ENCODE assay signal across 9 mouse cellular contexts in genomic region chr8:85023846-85024245, GRCm38 (mm10). TPM values are rescaled to one million over a fixed set of nuclear protein-coding genes. Genes with fewer than 3 reads are reported as not detected.
DNase-seq lines count a peak whose midpoint lies in the region; ATAC-seq lines count a peak whose summit lies in the region.
"Had no signal": no experiment of that assay in that cellular context is flagged by ENCODE, and none has a peak within 500 bp of the region (broad histone marks: within the 10 kb centered on the region; RNA-seq: fewer than 3 reads in every experiment).

No protein-coding gene starts in this region.

- DNase-seq in kidney, postnatal 10 days, result no peak
- no peak for DNase-seq in intestine, embryonic 14.5 days (ENCODE audit: low spot score)
- no peak for DNase-seq in frontal cortex, postnatal 10 days (ENCODE audit: low spot score in 2 of 2)
- DNase-seq in left cerebral cortex, postnatal 4 days, result no peak
- no peak for DNase-seq in thymus, postnatal 14 days
- DNase-seq: kidney, postnatal 4 days had no signal

- ATAC-seq in kidney, embryonic 15.5 days (replicated peaks; ENCODE audit: low FRiP score), result no peak
- ATAC-seq in embryonic facial prominence, embryonic 12.5 days (ENCODE audit: insufficient number of reproducible peaks, insufficient read depth, low FRiP score, low TSS enrichment), result no peak
- ATAC-seq in intestine, embryonic 14.5 days (replicated peaks; ENCODE audit: low FRiP score, low TSS enrichment, low read depth), result no peak
- ATAC-seq in midbrain, embryonic 16.5 days, result no peak

- intact Hi-C loops in left cerebral cortex, postnatal 4 days (cut with DNase I), result no loop called here

- H3K9me3 ChIP-seq in kidney, embryonic 15.5 days (replicated peaks), result no peaks in the 10 kb centered on the region
- no peaks in the 10 kb centered on the region for H3K9me3 ChIP-seq in embryonic facial prominence, embryonic 12.5 days
- no peaks in the 10 kb centered on the region for H3K9me3 ChIP-seq in intestine, embryonic 14.5 days (ENCODE audit: control insufficient read depth, low read length)
- H3K9me3 ChIP-seq in midbrain, embryonic 16.5 days (replicated peaks; ENCODE audit: control insufficient read depth, low read length, poor library complexity, severe bottlenecking), result no peaks in the 10 kb centered on the region

- WGBS in kidney, embryonic 15.5 days, result 89% methylated on average over 3 of the region's 3 CpGs
- 93% methylated on average over 3 of the region's 3 CpGs for WGBS in embryonic facial prominence, embryonic 12.5 days
- 92% methylated on average over 3 of the region's 3 CpGs for WGBS in intestine, embryonic 14.5 days
- WGBS in midbrain, embryonic 16.5 days, result 98% methylated on average over 3 of the region's 3 CpGs

- no peaks in the 10 kb centered on the region for H3K27me3 ChIP-seq in kidney, embryonic 15.5 days
- no peaks in the 10 kb centered on the region for H3K27me3 ChIP-seq in embryonic facial prominence, embryonic 12.5 days
- no peaks in the 10 kb centered on the region for H3K27me3 ChIP-seq in intestine, embryonic 14.5 days (replicated peaks; ENCODE audit: control insufficient read depth, insufficient read depth, low read length)
- no peaks in the 10 kb centered on the region for H3K27me3 ChIP-seq in midbrain, embryonic 16.5 days (ENCODE audit: control insufficient read depth, insufficient read depth, low read depth, low read length)

- H3K27ac ChIP-seq in kidney, embryonic 15.5 days, result no peak overlapping the region
- H3K27ac ChIP-seq in embryonic facial prominence, embryonic 12.5 days, result no peak overlapping the region
- no peak overlapping the region for H3K27ac ChIP-seq in intestine, embryonic 14.5 days (ENCODE audit: low read depth)
- no peak overlapping the region for H3K27ac ChIP-seq in midbrain, embryonic 16.5 days (ENCODE audit: low read length)

- H3K36me3 ChIP-seq in kidney, embryonic 15.5 days, result peaks cover 52% of the 10 kb centered on the region
- peaks cover 51% of the 10 kb centered on the region for H3K36me3 ChIP-seq in embryonic facial prominence, embryonic 12.5 days
- peaks cover 42% of the 10 kb centered on the region for H3K36me3 ChIP-seq in intestine, embryonic 14.5 days (ENCODE audit: control insufficient read depth, insufficient read depth, low read length)
- H3K36me3 ChIP-seq in midbrain, embryonic 16.5 days (ENCODE audit: control insufficient read depth, insufficient read depth, low read length), result peaks cover 5% of the 10 kb centered on the region; the same call in 1 of the 2 replicates

- H3K9ac ChIP-seq in kidney, embryonic 15.5 days, result no peak overlapping the region
- no peak overlapping the region for H3K9ac ChIP-seq in embryonic facial prominence, embryonic 12.5 days
- H3K9ac ChIP-seq in intestine, embryonic 14.5 days (ENCODE audit: low read length), result no peak overlapping the region
- no peak overlapping the region for H3K9ac ChIP-seq in midbrain, embryonic 16.5 days (ENCODE audit: low read depth, low read length)

- H3K4me1 ChIP-seq in kidney, embryonic 15.5 days, result peaks cover 34% of the 10 kb centered on the region
- peaks cover 30% of the 10 kb centered on the region for H3K4me1 ChIP-seq in embryonic facial prominence, embryonic 12.5 days
- H3K4me1 ChIP-seq in intestine, embryonic 14.5 days (replicated peaks; ENCODE audit: control insufficient read depth, insufficient read depth, low read length), result peaks cover 24% of the 10 kb centered on the region
- H3K4me1 ChIP-seq in midbrain, embryonic 16.5 days (ENCODE audit: control insufficient read depth, insufficient read depth, low read length), result peaks cover 29% of the 10 kb centered on the region

- H3K4me2 ChIP-seq in kidney, embryonic 15.5 days, result peak overlapping the region; percentile 85
- peak overlapping the region; percentile 97; the same call in 1 of the 2 replicates for H3K4me2 ChIP-seq in embryonic facial prominence, embryonic 12.5 days (replicated peaks)
- peak overlapping the region; percentile 66 for H3K4me2 ChIP-seq in intestine, embryonic 14.5 days (ENCODE audit: low read length)
- H3K4me2 ChIP-seq in midbrain, embryonic 16.5 days (ENCODE audit: low read length), result peak overlapping the region; percentile 60

- peak overlapping the region; percentile 99; the same call in 1 of the 2 replicates for H3K4me3 ChIP-seq in kidney, embryonic 15.5 days (replicated peaks)
- H3K4me3 ChIP-seq in embryonic facial prominence, embryonic 12.5 days, result peak overlapping the region; percentile 96; the same call in 1 of the 2 replicates
- 0 out of 2 replicates have a peak overlapping the region, but pooled peaks have one; percentile 93 for H3K4me3 ChIP-seq in intestine, embryonic 14.5 days (ENCODE audit: low read depth, low read length)
- no peak overlapping the region for H3K4me3 ChIP-seq in midbrain, embryonic 16.5 days (ENCODE audit: low read depth, low read length)

RNA-seq across cellular contexts. Expression of gene Asna1, which starts 1.2 kb away (rescaled TPM):
- polyA plus RNA-seq in kidney, embryonic 15.5 days (2015; fragmentation: Nextera tagmentation; extraction: Ambion mirVana), result 133 and 143 TPM in 2 replicates
- polyA plus RNA-seq in embryonic facial prominence, embryonic 12.5 days (2016; fragmentation: Nextera tagmentation; extraction: Ambion mirVana), result 125 and 132 TPM in 2 replicates
- 95.9 and 105 TPM in 2 replicates for polyA plus RNA-seq in intestine, embryonic 14.5 days (2014; fragmentation: Nextera tagmentation; extraction: Ambion mirVana)
- polyA plus RNA-seq in midbrain, embryonic 16.5 days (2015; fragmentation: Nextera tagmentation; extraction: Ambion mirVana), result 148 and 149 TPM in 2 replicates
- 100 to 1,000 TPM; 106 to 107 TPM for total RNA-seq in left cerebral cortex, postnatal 4 days (2021)

RNA-seq across cellular contexts. Expression of gene Trir, which starts 2.8 kb away (rescaled TPM):
- 119 and 120 TPM in 2 replicates for polyA plus RNA-seq in kidney, embryonic 15.5 days (2015; fragmentation: Nextera tagmentation; extraction: Ambion mirVana)
- polyA plus RNA-seq in embryonic facial prominence, embryonic 12.5 days (2016; fragmentation: Nextera tagmentation; extraction: Ambion mirVana), result 160 and 176 TPM in 2 replicates
- 115 and 143 TPM in 2 replicates for polyA plus RNA-seq in intestine, embryonic 14.5 days (2014; fragmentation: Nextera tagmentation; extraction: Ambion mirVana)
- 114 and 120 TPM in 2 replicates for polyA plus RNA-seq in midbrain, embryonic 16.5 days (2015; fragmentation: Nextera tagmentation; extraction: Ambion mirVana)
- 100 to 1,000 TPM; 158 to 163 TPM for total RNA-seq in left cerebral cortex, postnatal 4 days (2021)

RNA-seq across cellular contexts. Expression of gene Best2, which starts 9.5 kb away (rescaled TPM):
- polyA plus RNA-seq in kidney, embryonic 15.5 days (2015; fragmentation: Nextera tagmentation; extraction: Ambion mirVana), result 0.10 TPM in 1 of 2 replicates, not detected in the other
- 0.08 TPM in 1 of 2 replicates, not detected in the other for polyA plus RNA-seq in embryonic facial prominence, embryonic 12.5 days (2016; fragmentation: Nextera tagmentation; extraction: Ambion mirVana)
- polyA plus RNA-seq in intestine, embryonic 14.5 days (2014; fragmentation: Nextera tagmentation; extraction: Ambion mirVana), result not detected in 2 replicates
- polyA plus RNA-seq in midbrain, embryonic 16.5 days (2015; fragmentation: Nextera tagmentation; extraction: Ambion mirVana), result not detected in 2 replicates
- total RNA-seq in left cerebral cortex, postnatal 4 days (2021), result not detected

RNA-seq across cellular contexts. Expression of gene Tnpo2, which starts 12.9 kb away (rescaled TPM):
- polyA plus RNA-seq in kidney, embryonic 15.5 days (2015; fragmentation: Nextera tagmentation; extraction: Ambion mirVana), result 25.8 and 30.0 TPM in 2 replicates
- 31.7 and 33.3 TPM in 2 replicates for polyA plus RNA-seq in embryonic facial prominence, embryonic 12.5 days (2016; fragmentation: Nextera tagmentation; extraction: Ambion mirVana)
- 15.5 and 15.7 TPM in 2 replicates for polyA plus RNA-seq in intestine, embryonic 14.5 days (2014; fragmentation: Nextera tagmentation; extraction: Ambion mirVana)
- polyA plus RNA-seq in midbrain, embryonic 16.5 days (2015; fragmentation: Nextera tagmentation; extraction: Ambion mirVana), result 65.1 and 73.5 TPM in 2 replicates
- total RNA-seq in left cerebral cortex, postnatal 4 days (2021), result 100 to 1,000 TPM; 163 to 179 TPM

RNA-seq across cellular contexts. Expression of gene Hook2, which starts 33.4 kb away (rescaled TPM):
- polyA plus RNA-seq in kidney, embryonic 15.5 days (2015; fragmentation: Nextera tagmentation; extraction: Ambion mirVana), result 25.3 and 27.0 TPM in 2 replicates
- 20.6 TPM in 2 replicates for polyA plus RNA-seq in embryonic facial prominence, embryonic 12.5 days (2016; fragmentation: Nextera tagmentation; extraction: Ambion mirVana)
- polyA plus RNA-seq in intestine, embryonic 14.5 days (2014; fragmentation: Nextera tagmentation; extraction: Ambion mirVana), result 36.0 and 40.7 TPM in 2 replicates
- 39.3 and 43.8 TPM in 2 replicates for polyA plus RNA-seq in midbrain, embryonic 16.5 days (2015; fragmentation: Nextera tagmentation; extraction: Ambion mirVana)
- total RNA-seq in left cerebral cortex, postnatal 4 days (2021), result 10 to 100 TPM; 28.3 to 32.5 TPM
